Mouse (Mus musculus) embryonic fibroblast, embryonic 13.5 days (primary cell): ENCODE measurements around the gene Slc37a1.

ENCODE experiments used
- CTCF ChIP-seq: IDR thresholded peaks from 2 replicates; pipeline ENCODE4 v1.5.1; 2011; ENCODE audit warnings: mild to moderate bottlenecking, control low read depth, low read length, moderate library complexity, borderline replicate concordance; ENCODE audit not compliant: insufficient read depth
- POLR2A ChIP-seq: IDR thresholded peaks from 2 replicates; pipeline ENCODE4 v1.6.1; 2011; ENCODE audit warnings: low read depth, mild to moderate bottlenecking, control low read depth, low read length, moderate library complexity

- no peak for TF ChIP-seq CTCF
- TF ChIP-seq POLR2A = no peak
These were observed 624 bp downstream of the Slc37a1 start for GRCm38 (mm10) chr17:31287216-31287615.
